28 mouse cellular contexts compared by ENCODE assay signal in the genomic region with DNA sequence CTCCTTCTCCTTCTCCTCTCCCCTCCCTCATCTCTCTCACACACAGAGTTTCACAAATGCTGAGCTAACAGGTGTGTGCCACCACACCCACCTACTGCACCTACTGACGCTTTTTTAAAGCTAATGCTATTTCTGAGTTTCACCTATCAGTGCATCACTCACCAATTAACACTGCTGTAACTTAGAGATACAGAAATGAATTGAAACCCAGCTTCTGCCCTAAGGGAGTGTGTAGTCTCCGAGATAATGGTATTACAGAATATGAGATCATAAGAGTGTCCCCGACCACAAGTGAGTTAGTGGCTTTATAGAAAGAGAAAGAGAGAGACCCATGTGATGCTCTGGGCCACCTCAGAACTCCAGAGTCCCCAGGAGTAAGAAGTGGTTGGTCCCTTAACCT. TPM values are rescaled to one million over a fixed set of nuclear protein-coding genes. Genes with fewer than 3 reads are reported as not detected.
DNase-seq lines count a peak whose midpoint lies in the region; ATAC-seq lines count a peak whose summit lies in the region.
"Had no signal": no experiment of that assay in that cellular context is flagged by ENCODE, and none has a peak within 500 bp of the region (broad histone marks: within the 10 kb centered on the region; RNA-seq: fewer than 3 reads in every experiment).

No protein-coding gene starts in this region.

- H3K4me3 ChIP-seq in liver, embryonic 12.5 days = no peak overlapping the region
- no peak overlapping the region for H3K4me3 ChIP-seq in liver, embryonic 13.5 days (replicated peaks)
- H3K4me3 ChIP-seq: embryonic facial prominence, embryonic 10.5 days; embryonic facial prominence, embryonic 13.5 days; erythroblast, embryonic 14.5 days; forebrain, embryonic 12.5 days; heart, embryonic 12.5 days; heart, embryonic 15.5 days; hindbrain, embryonic 10.5 days; hindbrain, embryonic 13.5 days had no signal

- H3K27ac ChIP-seq in liver, embryonic 12.5 days = no peak overlapping the region
- no peak overlapping the region for H3K27ac ChIP-seq in liver, embryonic 13.5 days
- H3K27ac ChIP-seq: embryonic facial prominence, embryonic 10.5 days; embryonic facial prominence, embryonic 13.5 days; forebrain, embryonic 12.5 days; heart, embryonic 15.5 days; hindbrain, embryonic 10.5 days; hindbrain, embryonic 13.5 days had no signal

- peaks cover 35% of the 10 kb centered on the region for H3K4me1 ChIP-seq in liver, embryonic 12.5 days
- H3K4me1 ChIP-seq in liver, embryonic 13.5 days (replicated peaks) = peaks cover 13% of the 10 kb centered on the region
- H3K4me1 ChIP-seq: heart, embryonic 12.5 days; heart, embryonic 15.5 days; hindbrain, embryonic 13.5 days had no signal

- peak; percentile 70 for ATAC-seq in liver, embryonic 12.5 days
- peak; percentile 63 for ATAC-seq in liver, embryonic 13.5 days (ENCODE audit: low read depth)
- peak; percentile 50 for ATAC-seq in megakaryocyte-erythroid progenitor cell, adult 5-6 weeks (replicated peaks; ENCODE audit: low FRiP score, low TSS enrichment, poor library complexity, severe bottlenecking)
- ATAC-seq: CD4-positive, CD25-positive, alpha-beta regulatory T cell, adult 4 months; forebrain, embryonic 16.5 days; hindbrain, embryonic 16.5 days had no signal

- no peak overlapping the region for H3K4me2 ChIP-seq in liver, embryonic 12.5 days
- H3K4me2 ChIP-seq in liver, embryonic 13.5 days = no peak overlapping the region
- H3K4me2 ChIP-seq: embryonic facial prominence, embryonic 13.5 days; forebrain, embryonic 12.5 days; heart, embryonic 12.5 days; heart, embryonic 15.5 days; hindbrain, embryonic 13.5 days had no signal

- no peaks in the 10 kb centered on the region for H3K9me3 ChIP-seq in liver, embryonic 12.5 days (replicated peaks)
- H3K9me3 ChIP-seq in liver, embryonic 13.5 days (replicated peaks) = no peaks in the 10 kb centered on the region
- H3K9me3 ChIP-seq: embryonic facial prominence, embryonic 10.5 days; embryonic facial prominence, embryonic 13.5 days; forebrain, embryonic 12.5 days; heart, embryonic 12.5 days; heart, embryonic 15.5 days; hindbrain, embryonic 10.5 days; hindbrain, embryonic 13.5 days had no signal

- WGBS in liver, embryonic 12.5 days (ENCODE audit: insufficient replicate concordance) = 28% methylated on average over 3 of the region's 3 CpGs
- 28% methylated on average over 3 of the region's 3 CpGs for WGBS in liver, embryonic 13.5 days (ENCODE audit: insufficient replicate concordance)

- DNase-seq in liver = no peak
- DNase-seq in liver, embryonic 13.5 days = no peak
- no peak for DNase-seq in MN1 (ENCODE audit: low spot score)
- no peak for DNase-seq in adrenal gland, postnatal 25 days
- DNase-seq: adrenal gland, adult 2 months; adrenal gland, postnatal 14 days; cerebellum, adult 11-12 months; cerebellum, adult 8-10 months; cerebellum, postnatal 10 days; cerebellum, postnatal 36 days; embryo, embryonic 11 days; gastrocnemius, postnatal 25 days; heart, adult 18-20 months; heart, postnatal 10 days; heart, postnatal 36 days had no signal

- H3K36me3 ChIP-seq in liver, embryonic 12.5 days = no peaks in the 10 kb centered on the region
- no peaks in the 10 kb centered on the region for H3K36me3 ChIP-seq in liver, embryonic 13.5 days
- H3K36me3 ChIP-seq: embryonic facial prominence, embryonic 10.5 days; embryonic facial prominence, embryonic 13.5 days; forebrain, embryonic 12.5 days; heart, embryonic 12.5 days; heart, embryonic 15.5 days; hindbrain, embryonic 10.5 days; hindbrain, embryonic 13.5 days had no signal

- no peak overlapping the region for H3K9ac ChIP-seq in liver, embryonic 12.5 days
- H3K9ac ChIP-seq in liver, embryonic 13.5 days = no peak overlapping the region
- H3K9ac ChIP-seq: embryonic facial prominence, embryonic 13.5 days; forebrain, embryonic 12.5 days; heart, embryonic 12.5 days; heart, embryonic 15.5 days; hindbrain, embryonic 13.5 days had no signal

- H3K27me3 ChIP-seq in liver, embryonic 12.5 days (replicated peaks) = no peaks in the 10 kb centered on the region
- H3K27me3 ChIP-seq in liver, embryonic 13.5 days = no peaks in the 10 kb centered on the region; the same call in 1 of the 2 replicates
- H3K27me3 ChIP-seq: embryonic facial prominence, embryonic 13.5 days; forebrain, embryonic 12.5 days; heart, embryonic 12.5 days; heart, embryonic 15.5 days; hindbrain, embryonic 13.5 days had no signal

RNA-seq across cellular contexts. Expression of gene Atl2, which starts 43.2 kb away (rescaled TPM):
- 42.0 and 42.1 TPM in 2 replicates for polyA plus RNA-seq in liver, embryonic 12.5 days (2016; fragmentation: Nextera tagmentation; extraction: Ambion mirVana)
- polyA plus RNA-seq in liver, embryonic 13.5 days (2015; fragmentation: Nextera tagmentation; extraction: Ambion mirVana) = 31.7 and 40.2 TPM in 2 replicates
- total RNA-seq in megakaryocyte-erythroid progenitor cell, adult 5-6 weeks (2014; fragmentation: Nextera tagmentation) = 35.4 and 52.2 TPM in 2 replicates
- total RNA-seq in megakaryocyte-erythroid progenitor cell, adult 5-6 weeks (2017) = 41.9 and 50.5 TPM in 2 replicates
- 117 and 131 TPM in 2 replicates for total RNA-seq in adrenal gland, postnatal 25 days (2021)
